Mouse (Mus musculus): Measurements from ENCODE around the gene Lamtor3.

- TF ChIP-seq EP300 (IDR thresholded peaks at IDR 0.05; ENCODE audit: low read depth in 1 of 2, low read length in 2 of 2) = peak; percentile 100
- TF ChIP-seq GATA1 (IDR thresholded peaks at IDR 0.05; ENCODE audit: low read depth, low read length) = peak; percentile 100
- TF ChIP-seq POLR2A (IDR thresholded peaks at IDR 0.05; ENCODE audit: control insufficient read depth in 1 of 2, insufficient read depth in 1 of 2, low read depth in 1 of 2, low read length in 2 of 2, poor library complexity in 1 of 2) = no peak; a peak in 1 of 4 replicates
- no peak for TF ChIP-seq CTCF (IDR thresholded peaks at IDR 0.05 in 2 of 3, conservative IDR thresholded peaks at IDR 0.05 in 1 of 3; ENCODE audit: control insufficient read depth in 1 of 3, insufficient read depth in 1 of 3, low read depth in 2 of 3, low read length in 3 of 3, poor library complexity in 1 of 3, severe bottlenecking in 1 of 3)
- peak; percentile 95 for TF ChIP-seq MAFK (IDR thresholded peaks at IDR 0.05; ENCODE audit: borderline replicate concordance, low read depth, low read length)
- TF ChIP-seq JUND (IDR thresholded peaks at IDR 0.05; ENCODE audit: low read depth, low read length) = peak; percentile 97
- TF ChIP-seq TBP (IDR thresholded peaks at IDR 0.05; ENCODE audit: low read depth, low read length) = peak; percentile 65
- TF ChIP-seq POLR2AphosphoS5 (IDR thresholded peaks at IDR 0.05; ENCODE audit: borderline replicate concordance, low read depth, low read length) = no peak
These were observed 39.6 kb downstream of the Lamtor3 start for GRCm38 (mm10) chr3:137957864-137958263.
